Mouse (Mus musculus): ENCODE results near the gene Fli1.

The Fli1 gene

GRCm38 (mm10) chr9:32521331-32521730 lies 21.3 kb downstream of the Fli1 start:
- no peak for DNase-seq

- no peak for DNase-seq
These were observed 21.8 kb downstream of the Fli1 start for GRCm38 (mm10) chr9:32520821-32521220.

GRCm38 (mm10) chr9:32519101-32520051 lies 23.3 kb downstream of the Fli1 start:
- DNase-seq, result no peak

GRCm38 (mm10) chr9:32518351-32519075 lies 24.1 kb downstream of the Fli1 start:
- DNase-seq, result no peak

GRCm38 (mm10) chr9:32516691-32517090 lies 26.0 kb downstream of the Fli1 start:
- DNase-seq, result peak; percentile 69

- no peak for DNase-seq
These were observed 26.6 kb downstream of the Fli1 start for GRCm38 (mm10) chr9:32515894-32516686.

GRCm38 (mm10) chr9:32514406-32515058 lies 28.1 kb downstream of the Fli1 start:
- no peak for DNase-seq

- DNase-seq, result no peak
These were observed 29.2 kb downstream of the Fli1 start for GRCm38 (mm10) chr9:32513471-32513870.

GRCm38 (mm10) chr9:32510454-32511263 lies 32.0 kb downstream of the Fli1 start:
- DNase-seq, result no peak

GRCm38 (mm10) chr9:32509706-32510156 lies 32.9 kb downstream of the Fli1 start:
- peak; percentile 79 for DNase-seq

GRCm38 (mm10) chr9:32508648-32509047 lies 34.0 kb downstream of the Fli1 start:
- peak; percentile 71 for DNase-seq

GRCm38 (mm10) chr9:32508118-32508517 lies 34.5 kb downstream of the Fli1 start:
- no peak for DNase-seq

- no peak for DNase-seq
These were observed 35.5 kb downstream of the Fli1 start for GRCm38 (mm10) chr9:32506866-32507861.

GRCm38 (mm10) chr9:32506161-32506560 lies 36.5 kb downstream of the Fli1 start:
- no peak for DNase-seq

GRCm38 (mm10) chr9:32505460-32506075 lies 37.1 kb downstream of the Fli1 start:
- DNase-seq, result no peak

- DNase-seq, result no peak
These were observed 38.6 kb downstream of the Fli1 start for GRCm38 (mm10) chr9:32503995-32504451.

- DNase-seq, result no peak
These were observed 39.2 kb downstream of the Fli1 start for GRCm38 (mm10) chr9:32503423-32503822.

- no peak for DNase-seq
These were observed 40.2 kb downstream of the Fli1 start for GRCm38 (mm10) chr9:32502256-32503010.

- DNase-seq, result peak; percentile 86
These were observed 41.8 kb downstream of the Fli1 start for GRCm38 (mm10) chr9:32500886-32501285.
